In genomic region chr4:57525221-57526011, GRCm38 (mm10) we compare ENCODE assay signal across 21 mouse cellular contexts. TPM values are rescaled to one million over a fixed set of nuclear protein-coding genes. Genes with fewer than 3 reads are reported as not detected.
DNase-seq lines count a peak whose midpoint lies in the region; ATAC-seq and TF ChIP-seq lines count a peak whose summit lies in the region.
"Had no signal": no experiment of that assay in that cellular context is flagged by ENCODE, and none has a peak within 500 bp of the region (broad histone marks: within the 10 kb centered on the region; RNA-seq: fewer than 3 reads in every experiment).

No protein-coding gene starts in this region.

- no peak overlapping the region for H3K9ac ChIP-seq in lung, embryonic 16.5 days (ENCODE audit: low read length)
- H3K9ac ChIP-seq in heart, postnatal 0 days (replicated peaks; ENCODE audit: low read depth, low read length), result no peak overlapping the region
- H3K9ac ChIP-seq: kidney, embryonic 15.5 days; limb, embryonic 13.5 days; liver, embryonic 15.5 days; midbrain, embryonic 15.5 days had no signal

- H3K79me2 ChIP-seq in myocyte (ENCODE audit: control insufficient read depth, insufficient read depth), result no peaks in the 10 kb centered on the region

- no peak for TF ChIP-seq POLR2A in myocyte (IDR thresholded peaks at IDR 0.05; ENCODE audit: insufficient read length, low read depth)

- H3K36me3 ChIP-seq in lung, embryonic 16.5 days (ENCODE audit: control insufficient read depth, insufficient read depth, low read length), result no peaks in the 10 kb centered on the region
- no peaks in the 10 kb centered on the region for H3K36me3 ChIP-seq in heart, postnatal 0 days (replicated peaks; ENCODE audit: control insufficient read depth, insufficient read depth, low read length)
- H3K36me3 ChIP-seq in myocyte (ENCODE audit: control insufficient read depth, insufficient read depth), result no peaks in the 10 kb centered on the region
- H3K36me3 ChIP-seq: forebrain, embryonic 10.5 days; kidney, embryonic 15.5 days; limb, embryonic 13.5 days; liver, embryonic 15.5 days; midbrain, embryonic 15.5 days had no signal

- TF ChIP-seq CTCF in heart, postnatal 0 days (IDR thresholded peaks at IDR 0.05; ENCODE audit: low read depth), result no peak

- peak; percentile 19 to 21 for DNase-seq in cerebellum, postnatal 10 days
- no peak for DNase-seq in cerebellum, adult 18-20 months
- DNase-seq in lung, postnatal 36 days, result no peak
- DNase-seq in heart, postnatal 0 days (ENCODE audit: low spot score), result peak; percentile 30
- no peak for DNase-seq in kidney, postnatal 4 days
- DNase-seq: adrenal gland, postnatal 14 days; cerebellum, adult 11-12 months; right cerebral cortex, postnatal 25 days; thymus, postnatal 4 days had no signal

- no peak overlapping the region for H3K4me3 ChIP-seq in lung, embryonic 16.5 days (ENCODE audit: low read length)
- no peak overlapping the region for H3K4me3 ChIP-seq in heart, postnatal 0 days (ENCODE audit: low read depth, low read length)
- no peak overlapping the region for H3K4me3 ChIP-seq in myocyte
- H3K4me3 ChIP-seq: forebrain, embryonic 10.5 days; kidney, embryonic 15.5 days; limb, embryonic 13.5 days; liver, embryonic 15.5 days; megakaryocyte, embryonic 14.5 days; midbrain, embryonic 15.5 days had no signal

- H3K9me3 ChIP-seq in lung, embryonic 16.5 days (ENCODE audit: control insufficient read depth, low read length), result no peaks in the 10 kb centered on the region
- H3K9me3 ChIP-seq in heart, postnatal 0 days (replicated peaks; ENCODE audit: control insufficient read depth, low read length), result no peaks in the 10 kb centered on the region
- H3K9me3 ChIP-seq: forebrain, embryonic 10.5 days; kidney, embryonic 15.5 days; limb, embryonic 13.5 days; liver, embryonic 15.5 days; megakaryocyte, embryonic 14.5 days; midbrain, embryonic 15.5 days had no signal

- no peak for TF ChIP-seq EP300 in heart, postnatal 0 days (IDR thresholded peaks at IDR 0.05; ENCODE audit: low read depth)

- H3K27me3 ChIP-seq in lung, embryonic 16.5 days (ENCODE audit: control insufficient read depth, insufficient read depth, low read depth, low read length), result no peaks in the 10 kb centered on the region
- no peaks in the 10 kb centered on the region for H3K27me3 ChIP-seq in heart, postnatal 0 days (ENCODE audit: control insufficient read depth, insufficient read depth, low read length)
- no peaks in the 10 kb centered on the region for H3K27me3 ChIP-seq in myocyte (ENCODE audit: control insufficient read depth, insufficient read depth, insufficient read length)
- H3K27me3 ChIP-seq: kidney, embryonic 15.5 days; limb, embryonic 13.5 days; liver, embryonic 15.5 days; midbrain, embryonic 15.5 days had no signal

- ATAC-seq in lung, embryonic 16.5 days (ENCODE audit: low read depth), result peak; percentile 86
- ATAC-seq in heart, postnatal 0 days (ENCODE audit: insufficient read depth, low read depth), result peak; percentile 49
- no peak for ATAC-seq in megakaryocyte-erythroid progenitor cell, adult 5-6 weeks (replicated peaks; ENCODE audit: low FRiP score, low TSS enrichment, poor library complexity, severe bottlenecking)
- ATAC-seq: activated CD4-positive, CD25-positive, alpha-beta regulatory T cell, adult 4 months; intestine, embryonic 16.5 days; midbrain, embryonic 15.5 days had no signal

- H3K4me2 ChIP-seq in lung, embryonic 16.5 days (ENCODE audit: low read depth, low read length), result no peak overlapping the region
- no peak overlapping the region for H3K4me2 ChIP-seq in heart, postnatal 0 days (ENCODE audit: low read depth, low read length)
- H3K4me2 ChIP-seq in myocyte (ENCODE audit: low read depth), result peak overlapping the region; percentile 26
- H3K4me2 ChIP-seq: kidney, embryonic 15.5 days; limb, embryonic 13.5 days; liver, embryonic 15.5 days; midbrain, embryonic 15.5 days had no signal

- peaks cover 11% of the 10 kb centered on the region; the same call in 1 of the 2 replicates for H3K4me1 ChIP-seq in lung, embryonic 16.5 days (replicated peaks; ENCODE audit: control insufficient read depth, insufficient read depth, low read length)
- peaks cover 12% of the 10 kb centered on the region for H3K4me1 ChIP-seq in heart, postnatal 0 days (ENCODE audit: control insufficient read depth, insufficient read depth)
- H3K4me1 ChIP-seq: forebrain, embryonic 10.5 days; kidney, embryonic 15.5 days; limb, embryonic 13.5 days; liver, embryonic 15.5 days; midbrain, embryonic 15.5 days had no signal

- peak overlapping the region; percentile 65 for H3K27ac ChIP-seq in lung, embryonic 16.5 days (ENCODE audit: low read length)
- peak overlapping the region; percentile 59 for H3K27ac ChIP-seq in heart, postnatal 0 days (ENCODE audit: low read depth)
- H3K27ac ChIP-seq: forebrain, embryonic 10.5 days; kidney, embryonic 15.5 days; limb, embryonic 13.5 days; liver, embryonic 15.5 days; midbrain, embryonic 15.5 days had no signal

- H3ac ChIP-seq in myocyte (ENCODE audit: control insufficient read depth, insufficient read length), result no peak overlapping the region

- WGBS in lung, embryonic 16.5 days, result 45% methylated on average over 9 of the region's 9 CpGs
- 59% methylated on average over 9 of the region's 9 CpGs for WGBS in heart, postnatal 0 days

TF ChIP-seq in myocyte, 11 proteins besides CTCF, POLR2A, EP300 and RAD21:
- no peak for TF ChIP-seq CEBPB (IDR thresholded peaks at IDR 0.05; ENCODE audit: insufficient read depth, poor library complexity, severe bottlenecking)

RNA-seq across cellular contexts. Expression of gene Pakap, which starts 42.6 kb away (rescaled TPM):
- 45.7 and 50.0 TPM in 2 replicates for polyA plus RNA-seq in lung, embryonic 16.5 days (2015; fragmentation: Nextera tagmentation; extraction: Ambion mirVana)
- 21.1 and 26.8 TPM in 2 replicates for total RNA-seq in heart, postnatal 0 days (2014; rRNA removed; ENCODE audit: low replicate concordance)
- 33.8 and 43.7 TPM in 2 replicates for polyA plus RNA-seq in heart, postnatal 0 days (2015; fragmentation: Nextera tagmentation; extraction: Ambion mirVana)
- polyA plus RNA-seq in myocyte (2012; fragmentation: generic; extraction: Trizol), result 6.5 TPM
- not detected in 2 replicates for total RNA-seq in megakaryocyte-erythroid progenitor cell, adult 5-6 weeks (2014; fragmentation: Nextera tagmentation)
- total RNA-seq in megakaryocyte-erythroid progenitor cell, adult 5-6 weeks (2017), result not detected in 2 replicates
- total RNA-seq: neutrophil, adult 5-6 weeks had no signal

Comparison
In these comparisons a context has a peak if more than half of its experiments do, and no peak if none do; other contexts are left out.
1. DNase-seq: peak in cerebellum, postnatal 10 days (2 of 2) and heart, postnatal 0 days (single experiment); none in cerebellum, adult 18-20 months (0 of 2), lung, postnatal 36 days (single experiment) and kidney, postnatal 4 days (0 of 2).